8 mouse cellular contexts compared by ENCODE assay signal in the genomic region with DNA sequence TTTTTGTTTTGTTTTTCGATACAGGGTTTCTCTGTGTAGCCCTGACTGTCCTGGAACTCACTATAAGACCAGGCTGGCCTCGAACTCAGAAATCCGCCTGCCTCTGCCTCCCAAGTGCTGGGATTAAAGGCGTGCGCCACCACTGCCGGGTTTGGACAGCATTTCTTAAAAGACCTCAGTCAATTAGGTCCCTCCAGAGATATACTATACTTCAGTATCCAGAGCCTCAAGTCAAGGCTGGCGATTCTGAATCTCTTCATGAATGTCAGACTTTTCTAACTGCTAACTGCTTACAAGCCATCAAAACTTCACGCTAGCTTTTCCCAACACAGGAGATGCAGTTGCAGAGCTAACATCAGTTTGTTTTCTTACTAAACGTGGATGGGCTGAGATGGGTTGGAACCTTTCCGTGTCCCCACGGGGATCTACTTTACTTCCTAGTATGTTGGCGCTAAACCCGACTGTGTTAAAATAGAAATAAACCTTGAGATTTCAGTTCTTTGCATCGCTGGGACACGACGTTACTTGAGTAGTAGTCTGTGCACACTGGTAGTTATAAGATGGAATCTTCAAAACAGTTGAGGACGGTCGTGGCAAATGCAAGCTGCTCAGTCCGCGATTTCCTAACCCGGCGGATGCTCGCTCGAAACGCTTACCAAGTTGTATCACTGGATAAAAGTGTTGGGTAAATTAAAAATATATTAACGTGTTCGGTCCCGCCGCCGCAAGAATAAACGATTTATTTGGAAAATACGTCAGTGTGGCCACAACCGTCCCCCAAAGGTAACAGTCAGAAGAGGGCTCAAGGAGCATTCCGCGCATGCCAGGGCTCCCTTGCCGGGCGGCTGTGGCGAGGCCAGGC. TPM values are rescaled to one million over a fixed set of nuclear protein-coding genes. Genes with fewer than 3 reads are reported as not detected.
DNase-seq lines count a peak whose midpoint lies in the region; ATAC-seq and TF ChIP-seq lines count a peak whose summit lies in the region.

No protein-coding gene starts in this region.

- DNase-seq in liver, adult 2 months (ENCODE audit: extremely low read depth, low read depth, low spot score), result peak; percentile 55
- no peak for DNase-seq in liver
- no peak for DNase-seq in embryonic facial prominence, embryonic 11.5 days (ENCODE audit: low spot score)
- DNase-seq in urinary bladder, postnatal 25 days (ENCODE audit: low spot score), result no peak
- no peak for DNase-seq in cerebellum, postnatal 14 days
- DNase-seq in ovary, postnatal 36 days (ENCODE audit: low spot score), result no peak

- peaks cover 5% of the 10 kb centered on the region; the same call in 1 of the 2 replicates for H3K79me2 ChIP-seq in liver, adult 2 months (ENCODE audit: control insufficient read depth, insufficient read depth, low read length)

- no peak for TF ChIP-seq CTCF in liver, adult 2 months (IDR thresholded peaks at IDR 0.05; ENCODE audit: low read depth, low read length)
- TF ChIP-seq CTCF in intestine, postnatal 0 days (IDR thresholded peaks at IDR 0.05; ENCODE audit: low read depth), result no peak

- TF ChIP-seq POLR2A in liver, adult 2 months (IDR thresholded peaks at IDR 0.05; ENCODE audit: extremely low read depth, insufficient read depth, low read length), result no peak

- peak overlapping the region; percentile 91 for H3K9ac ChIP-seq in liver, adult 2 months (ENCODE audit: low read depth, low read length)
- H3K9ac ChIP-seq in embryonic facial prominence, embryonic 11.5 days (replicated peaks; ENCODE audit: low read length), result peak overlapping the region; percentile 94
- H3K9ac ChIP-seq in intestine, postnatal 0 days (ENCODE audit: low read depth, low read length), result peak overlapping the region; percentile 85
- peak overlapping the region; percentile 97 for H3K9ac ChIP-seq in midbrain, embryonic 16.5 days (ENCODE audit: low read depth, low read length)

- no peaks in the 10 kb centered on the region for H3K27me3 ChIP-seq in liver, adult 2 months (ENCODE audit: control insufficient read depth, insufficient read depth, low read length)
- no peaks in the 10 kb centered on the region for H3K27me3 ChIP-seq in embryonic facial prominence, embryonic 11.5 days (ENCODE audit: control insufficient read depth, insufficient read depth, low read length)
- no peaks in the 10 kb centered on the region for H3K27me3 ChIP-seq in intestine, postnatal 0 days (replicated peaks; ENCODE audit: control insufficient read depth, insufficient read depth, low read length)
- no peaks in the 10 kb centered on the region for H3K27me3 ChIP-seq in midbrain, embryonic 16.5 days (ENCODE audit: control insufficient read depth, insufficient read depth, low read depth, low read length)

- peak overlapping the region; percentile 94 for H3K27ac ChIP-seq in liver, adult 2 months (replicated peaks; ENCODE audit: insufficient read depth, low read depth, low read length)
- H3K27ac ChIP-seq in embryonic facial prominence, embryonic 11.5 days (replicated peaks; ENCODE audit: low read depth, low read length), result peak overlapping the region; percentile 73; the same call in 1 of the 2 replicates
- peak overlapping the region; percentile 85 for H3K27ac ChIP-seq in intestine, postnatal 0 days (ENCODE audit: low read depth, low read length)
- peak overlapping the region; percentile 95 for H3K27ac ChIP-seq in midbrain, embryonic 16.5 days (ENCODE audit: low read length)

- peak overlapping the region; percentile 78 for H3K4me2 ChIP-seq in embryonic facial prominence, embryonic 11.5 days (ENCODE audit: low read depth, low read length)
- peak overlapping the region; percentile 81 for H3K4me2 ChIP-seq in intestine, postnatal 0 days (replicated peaks; ENCODE audit: low read depth)
- H3K4me2 ChIP-seq in midbrain, embryonic 16.5 days (ENCODE audit: low read length), result peak overlapping the region; percentile 58

- H3K36me3 ChIP-seq in liver, adult 2 months (ENCODE audit: control insufficient read depth, insufficient read depth, low read length), result peaks cover 14% of the 10 kb centered on the region; the same call in 1 of the 2 replicates
- peaks cover 4% of the 10 kb centered on the region for H3K36me3 ChIP-seq in embryonic facial prominence, embryonic 11.5 days (replicated peaks; ENCODE audit: control insufficient read depth, insufficient read depth, low read depth, low read length)
- H3K36me3 ChIP-seq in intestine, postnatal 0 days (ENCODE audit: control insufficient read depth, insufficient read depth), result peaks cover 24% of the 10 kb centered on the region
- H3K36me3 ChIP-seq in midbrain, embryonic 16.5 days (ENCODE audit: control insufficient read depth, insufficient read depth, low read length), result peaks cover 14% of the 10 kb centered on the region

- WGBS in liver, adult 2 months, result 16% methylated on average over 38 of the region's 38 CpGs
- 21% methylated on average over 38 of the region's 38 CpGs for WGBS in embryonic facial prominence, embryonic 11.5 days
- 16% methylated on average over 38 of the region's 38 CpGs for WGBS in intestine, postnatal 0 days
- 20% methylated on average over 38 of the region's 38 CpGs for WGBS in midbrain, embryonic 16.5 days

- no peaks in the 10 kb centered on the region for H3K9me3 ChIP-seq in embryonic facial prominence, embryonic 11.5 days (replicated peaks; ENCODE audit: control insufficient read depth, low read length)
- no peaks in the 10 kb centered on the region for H3K9me3 ChIP-seq in intestine, postnatal 0 days (ENCODE audit: control insufficient read depth)
- no peaks in the 10 kb centered on the region for H3K9me3 ChIP-seq in midbrain, embryonic 16.5 days (replicated peaks; ENCODE audit: control insufficient read depth, low read length, poor library complexity, severe bottlenecking)

- H3K4me1 ChIP-seq in liver, adult 2 months (ENCODE audit: control insufficient read depth, insufficient read depth, low read length), result peaks cover 3% of the 10 kb centered on the region; the same call in 1 of the 2 replicates
- H3K4me1 ChIP-seq in embryonic facial prominence, embryonic 11.5 days (ENCODE audit: control insufficient read depth, insufficient read depth, low read length), result no peaks in the 10 kb centered on the region
- H3K4me1 ChIP-seq in intestine, postnatal 0 days (replicated peaks; ENCODE audit: control insufficient read depth, insufficient read depth, low read length), result no peaks in the 10 kb centered on the region
- H3K4me1 ChIP-seq in midbrain, embryonic 16.5 days (ENCODE audit: control insufficient read depth, insufficient read depth, low read length), result peaks cover 19% of the 10 kb centered on the region

- peak overlapping the region; percentile 91 for H3K4me3 ChIP-seq in liver, adult 2 months (ENCODE audit: insufficient read depth, low read depth, low read length)
- H3K4me3 ChIP-seq in embryonic facial prominence, embryonic 11.5 days (ENCODE audit: low read depth, low read length), result peak overlapping the region; percentile 97
- H3K4me3 ChIP-seq in intestine, postnatal 0 days (ENCODE audit: low read depth, low read length), result peak overlapping the region; percentile 71
- peak overlapping the region; percentile 90 for H3K4me3 ChIP-seq in midbrain, embryonic 16.5 days (ENCODE audit: low read depth, low read length)

- peak; percentile 5; the same call in 1 of the 2 replicates for ATAC-seq in embryonic facial prominence, embryonic 11.5 days (replicated peaks; ENCODE audit: insufficient number of reproducible peaks, low FRiP score, low TSS enrichment, low read depth)
- 0 out of 2 replicates have a peak, but pooled peaks have one; percentile 3 for ATAC-seq in intestine, postnatal 0 days
- peak; percentile 88 for ATAC-seq in midbrain, embryonic 16.5 days

RNA-seq across cellular contexts. Expression of a gene that starts 0.7 kb away (rescaled TPM):
- 6.9 and 9.0 TPM in 2 replicates for total RNA-seq in liver, adult 2 months (2014; rRNA removed)
- 4.4 and 4.5 TPM in 2 replicates for polyA plus RNA-seq in liver, adult 2 months (2012; rRNA removed)
- polyA plus RNA-seq in embryonic facial prominence, embryonic 11.5 days (2014; fragmentation: Nextera tagmentation; extraction: Ambion mirVana), result 12.5 and 14.2 TPM in 2 replicates
- polyA plus RNA-seq in intestine, postnatal 0 days (2015; fragmentation: Nextera tagmentation; extraction: Ambion mirVana), result 8.6 and 10.3 TPM in 2 replicates
- polyA plus RNA-seq in midbrain, embryonic 16.5 days (2015; fragmentation: Nextera tagmentation; extraction: Ambion mirVana), result 10.2 and 10.8 TPM in 2 replicates

RNA-seq across cellular contexts. Expression of a gene that starts 0.8 kb away (rescaled TPM):
- total RNA-seq in liver, adult 2 months (2014; rRNA removed), result 16.1 and 16.4 TPM in 2 replicates
- 24.5 and 26.7 TPM in 2 replicates for polyA plus RNA-seq in liver, adult 2 months (2012; rRNA removed)
- polyA plus RNA-seq in embryonic facial prominence, embryonic 11.5 days (2014; fragmentation: Nextera tagmentation; extraction: Ambion mirVana), result 82.9 and 85.1 TPM in 2 replicates
- polyA plus RNA-seq in intestine, postnatal 0 days (2015; fragmentation: Nextera tagmentation; extraction: Ambion mirVana), result 20.7 and 22.4 TPM in 2 replicates
- 116 and 125 TPM in 2 replicates for polyA plus RNA-seq in midbrain, embryonic 16.5 days (2015; fragmentation: Nextera tagmentation; extraction: Ambion mirVana)

RNA-seq across cellular contexts. Expression of a gene that starts 32.8 kb away (rescaled TPM):
- total RNA-seq in liver, adult 2 months (2014; rRNA removed), result under 0.01 and 0.27 TPM in 2 replicates
- polyA plus RNA-seq in liver, adult 2 months (2012; rRNA removed), result 0.05 and 0.19 TPM in 2 replicates
- 0.21 and 0.24 TPM in 2 replicates for polyA plus RNA-seq in embryonic facial prominence, embryonic 11.5 days (2014; fragmentation: Nextera tagmentation; extraction: Ambion mirVana)
- polyA plus RNA-seq in intestine, postnatal 0 days (2015; fragmentation: Nextera tagmentation; extraction: Ambion mirVana), result 0.61 and 0.74 TPM in 2 replicates
- 0.46 and 0.61 TPM in 2 replicates for polyA plus RNA-seq in midbrain, embryonic 16.5 days (2015; fragmentation: Nextera tagmentation; extraction: Ambion mirVana)

RNA-seq across cellular contexts. Expression of a gene that starts 33.7 kb away (rescaled TPM):
- 66.7 and 83.0 TPM in 2 replicates for total RNA-seq in liver, adult 2 months (2014; rRNA removed)
- 107 and 152 TPM in 2 replicates for polyA plus RNA-seq in liver, adult 2 months (2012; rRNA removed)
- 270 and 277 TPM in 2 replicates for polyA plus RNA-seq in embryonic facial prominence, embryonic 11.5 days (2014; fragmentation: Nextera tagmentation; extraction: Ambion mirVana)
- 74.1 and 78.8 TPM in 2 replicates for polyA plus RNA-seq in intestine, postnatal 0 days (2015; fragmentation: Nextera tagmentation; extraction: Ambion mirVana)
- 354 and 388 TPM in 2 replicates for polyA plus RNA-seq in midbrain, embryonic 16.5 days (2015; fragmentation: Nextera tagmentation; extraction: Ambion mirVana)

RNA-seq across cellular contexts. Expression of a gene that starts 42.3 kb away (rescaled TPM):
- 0.27 and 0.83 TPM in 2 replicates for total RNA-seq in liver, adult 2 months (2014; rRNA removed)
- 0.32 TPM in 1 of 2 replicates, not detected in the other for polyA plus RNA-seq in liver, adult 2 months (2012; rRNA removed)
- 10.0 and 25.3 TPM in 2 replicates for polyA plus RNA-seq in embryonic facial prominence, embryonic 11.5 days (2014; fragmentation: Nextera tagmentation; extraction: Ambion mirVana)
- 1.4 and 1.6 TPM in 2 replicates for polyA plus RNA-seq in intestine, postnatal 0 days (2015; fragmentation: Nextera tagmentation; extraction: Ambion mirVana)
- 2.4 and 3.3 TPM in 2 replicates for polyA plus RNA-seq in midbrain, embryonic 16.5 days (2015; fragmentation: Nextera tagmentation; extraction: Ambion mirVana)

Comparison
In these comparisons a context has a peak if more than half of its experiments do, and no peak if none do; other contexts are left out.
1. ATAC-seq: peak in every context shown above with its lines; median percentile 88 in midbrain, embryonic 16.5 days; 5 in embryonic facial prominence, embryonic 11.5 days; 3 in intestine, postnatal 0 days.